Mouse (Mus musculus) intestine, embryonic 15.5 days (tissue): Measurements from ENCODE around the gene Nab2. TPM values are rescaled to one million over a fixed set of nuclear protein-coding genes. Genes with fewer than 3 reads are reported as not detected.

Source experiments
- ATAC-seq: fragments of 200-750 bp; cut with Nextera tagmentation; 2 replicates; pipeline ENCODE4 v1.8.0; 2017; ENCODE audit warnings: moderate TSS enrichment, moderate library complexity
- H3K27ac ChIP-seq: fragments of 300-500 bp; sonication (generic); 2 replicates; pipeline ENCODE4 v1.5.1; 2015; ENCODE audit warnings: mild to moderate bottlenecking, inconsistent platforms
- H3K27me3 ChIP-seq: fragments of 300-500 bp; sonication (generic); replicated peaks from 2 replicates; pipeline ENCODE4 v1.6.1; 2015; ENCODE audit warnings: inconsistent platforms
- H3K36me3 ChIP-seq: fragments of 300-500 bp; sonication (generic); 2 replicates; pipeline ENCODE4 v1.6.1; 2015; ENCODE audit warnings: inconsistent platforms
- H3K4me1 ChIP-seq: fragments of 300-500 bp; sonication (generic); replicated peaks from 2 replicates; pipeline ENCODE4 v1.6.1; 2015; ENCODE audit warnings: inconsistent platforms
- H3K4me2 ChIP-seq: fragments of 300-500 bp; sonication (generic); replicated peaks from 2 replicates; pipeline ENCODE4 v1.6.1; 2015; ENCODE audit warnings: mild to moderate bottlenecking, inconsistent platforms
- H3K4me3 ChIP-seq: fragments of 300-500 bp; sonication (generic); replicated peaks from 2 replicates; pipeline ENCODE4 v1.5.1; 2015; ENCODE audit warnings: inconsistent platforms
- H3K9ac ChIP-seq: fragments of 300-500 bp; sonication (generic); 2 replicates; pipeline ENCODE4 v1.6.1; 2015; ENCODE audit warnings: inconsistent platforms
- H3K9me3 ChIP-seq: fragments of 300-500 bp; sonication (generic); 2 replicates; pipeline ENCODE4 v1.6.1; 2016; ENCODE audit warnings: inconsistent platforms
- WGBS: fragments of 180-500 bp; shearing (Covaris S2); methylation state at CpG from one replicate; pipeline ENCODE4 v1.1.7; 2015; 5-methylcytosine and 5-hydroxymethylcytosine counted together
- polyA plus RNA-seq: library from polyadenylated mRNA; unstranded; fragments of >200 nt; fragmentation: Nextera tagmentation; extraction: Ambion mirVana; gene quantifications from 2 replicates; pipeline ENCODE4 v1.2.1, GENCODE M21; 2015

The Nab2 gene
- polyA plus RNA-seq, 1 experiment from 2014 or later = 8.3 TPM

DNA sequence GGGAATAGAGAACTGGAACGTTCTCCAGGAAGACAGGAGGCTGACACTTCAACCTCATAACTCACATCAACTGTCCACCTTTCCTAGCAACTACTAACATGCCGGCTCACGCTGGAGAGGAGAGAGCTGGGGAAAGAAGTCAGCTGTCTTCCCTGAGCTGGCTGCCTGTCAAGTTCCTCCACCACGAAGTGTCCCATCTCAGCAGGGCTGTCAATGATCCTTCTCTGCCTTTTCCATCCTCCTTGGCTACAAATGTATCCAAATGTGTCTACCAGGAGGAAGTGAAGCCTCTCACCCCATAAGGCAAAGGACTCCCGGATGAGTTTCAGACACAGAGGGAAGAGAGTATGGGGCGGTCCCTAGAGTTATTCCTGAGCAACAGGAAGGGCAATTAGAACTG lies 50.2 kb downstream of the Nab2 start:
- H3K9ac ChIP-seq = no peak overlapping the region
- no peak for ATAC-seq

DNA sequence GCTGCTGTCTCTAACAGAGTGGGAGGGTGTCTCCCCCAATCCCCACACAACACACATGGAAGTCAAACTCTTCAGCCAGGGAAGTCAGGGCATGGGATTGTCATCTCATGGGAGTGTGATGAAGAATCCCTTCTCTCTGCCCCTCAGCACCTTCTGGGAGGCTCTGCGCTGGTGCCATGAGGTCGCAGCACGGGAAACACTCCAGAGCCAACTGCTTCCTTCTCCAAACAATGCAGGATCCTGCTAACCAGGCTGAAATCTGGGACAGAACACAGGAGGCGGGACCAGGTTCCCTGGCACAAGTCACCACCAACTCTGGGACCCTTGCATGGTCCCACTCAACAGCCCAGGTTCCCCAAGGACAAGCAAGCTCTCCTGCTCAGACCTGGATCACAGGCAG lies 51.1 kb downstream of the Nab2 start:
- Histone ChIP-seq H3K36me3 (peaks cover 3% of the 10 kb centered on the region; the same call in 1 of the 2 replicates), H3K27me3 (no peaks in the 10 kb centered on the region), H3K4me2 (peak overlapping the region; percentile 95; the same call in 1 of the 2 replicates), H3K9ac (peak overlapping the region; percentile 24; the same call in 1 of the 2 replicates), H3K4me3 (no peak overlapping the region), H3K4me1 (peaks cover 79% of the 10 kb centered on the region), H3K9me3 (no peaks in the 10 kb centered on the region), H3K27ac (peak overlapping the region; percentile 48; the same call in 1 of the 2 replicates)
- no peak for ATAC-seq
- 52% methylated on average over 4 of the region's 4 CpGs for whole genome bisulfite sequencing

More for the DNA sequence above, 50.2 kb downstream of the Nab2 start:
- WGBS = 24% methylated on average over 6 of the region's 6 CpGs
- Histone ChIP-seq H3K27me3 (no peaks in the 10 kb centered on the region), H3K27ac (peak overlapping the region; percentile 2; the same call in 1 of the 2 replicates), H3K4me3 (peak overlapping the region; percentile 74; the same call in 1 of the 2 replicates), H3K36me3 (no peaks in the 10 kb centered on the region), H3K4me2 (peak overlapping the region; percentile 95), H3K9me3 (no peaks in the 10 kb centered on the region), H3K4me1 (peaks cover 73% of the 10 kb centered on the region)

DNA sequence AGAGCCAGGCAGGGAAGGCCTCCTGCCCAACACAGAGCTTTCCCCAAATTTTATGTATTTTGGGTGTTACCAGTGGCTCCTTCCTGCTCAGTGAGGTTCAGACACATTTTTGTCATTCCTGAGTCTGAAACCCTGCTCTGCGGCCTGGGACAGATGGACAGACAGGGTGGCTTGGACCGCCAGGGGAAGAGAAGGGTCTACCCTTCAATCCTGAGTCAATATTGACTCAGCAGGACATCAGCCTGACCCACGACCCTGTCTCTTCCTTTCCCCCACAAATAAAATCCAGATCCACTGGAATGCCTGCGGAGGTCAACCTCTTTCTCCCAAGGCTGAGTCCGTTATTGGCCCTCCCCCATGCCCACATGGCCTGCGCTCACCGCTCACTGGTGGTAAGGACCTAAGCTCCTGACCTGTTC lies 52.1 kb downstream of the Nab2 start:
- no peak for ATAC-seq
- H3K36me3 ChIP-seq = peaks cover 9% of the 10 kb centered on the region
- H3K27ac ChIP-seq = peak overlapping the region; percentile 76
- H3K9ac ChIP-seq = no peak overlapping the region
- H3K27me3 ChIP-seq = no peaks in the 10 kb centered on the region
- H3K4me1 ChIP-seq = peaks cover 78% of the 10 kb centered on the region
- no peak overlapping the region for H3K4me3 ChIP-seq
- H3K4me2 ChIP-seq = peak overlapping the region; percentile 19; the same call in 1 of the 2 replicates
- no peaks in the 10 kb centered on the region for H3K9me3 ChIP-seq
- 56% methylated on average over 7 of the region's 7 CpGs for WGBS

DNA sequence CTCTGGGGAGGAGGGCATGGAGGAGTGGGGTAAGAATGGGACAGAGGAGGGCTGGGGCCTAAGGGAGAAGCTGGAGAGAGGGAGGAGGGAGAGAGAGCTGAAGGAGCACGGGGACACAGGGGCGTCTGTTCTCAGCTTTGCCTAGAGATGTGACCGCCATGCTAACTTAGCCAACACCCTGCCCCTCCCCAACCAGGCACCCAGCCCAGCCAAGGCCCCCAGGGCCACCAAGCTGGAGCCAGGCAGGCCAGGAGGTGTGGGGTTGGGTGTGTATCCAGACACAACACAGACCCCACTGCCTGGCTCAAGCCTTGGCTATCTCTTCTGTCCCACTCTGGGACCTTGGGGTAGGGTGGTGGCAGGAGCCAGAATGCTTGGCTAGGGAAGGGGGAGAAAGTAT lies 52.8 kb downstream of the Nab2 start:
- no peaks in the 10 kb centered on the region for H3K27me3 ChIP-seq
- ATAC-seq = no peak
- peak overlapping the region; percentile 45; the same call in 1 of the 2 replicates for H3K4me2 ChIP-seq
- no peak overlapping the region for H3K4me3 ChIP-seq
- H3K9me3 ChIP-seq = no peaks in the 10 kb centered on the region
- WGBS = 49% methylated on average over 3 of the region's 3 CpGs
- peaks cover 78% of the 10 kb centered on the region for H3K4me1 ChIP-seq
- H3K9ac ChIP-seq = no peak overlapping the region; the same call in 1 of the 2 replicates
- H3K27ac ChIP-seq = peak overlapping the region; percentile 76
- peaks cover 10% of the 10 kb centered on the region for H3K36me3 ChIP-seq

DNA sequence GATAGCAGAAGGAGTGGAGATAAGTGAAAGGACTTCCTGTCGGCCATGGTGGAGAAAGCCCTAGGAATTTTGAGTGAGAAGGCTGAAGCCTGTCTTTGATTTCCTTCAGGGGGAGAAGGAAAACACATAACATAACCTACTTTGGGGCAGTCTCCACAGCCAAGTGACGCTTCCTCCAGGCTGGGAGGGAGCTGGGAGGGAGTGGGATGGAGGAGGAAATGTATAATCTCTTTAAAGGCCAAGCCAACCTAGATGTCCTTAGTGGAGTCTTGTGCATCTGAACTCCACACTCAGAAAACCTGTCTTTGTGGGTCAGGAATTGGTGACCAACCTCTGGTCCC lies 53.4 kb downstream of the Nab2 start:
- no peak for ATAC-seq
- no peak overlapping the region for H3K4me3 ChIP-seq
- peaks cover 82% of the 10 kb centered on the region for H3K4me1 ChIP-seq
- H3K9me3 ChIP-seq = no peaks in the 10 kb centered on the region
- H3K36me3 ChIP-seq = peaks cover 16% of the 10 kb centered on the region
- no peak overlapping the region for H3K9ac ChIP-seq
- H3K27me3 ChIP-seq = no peaks in the 10 kb centered on the region
- H3K27ac ChIP-seq = peak overlapping the region; percentile 76
- 39% methylated on average over 2 of the region's 2 CpGs for WGBS
- H3K4me2 ChIP-seq = peak overlapping the region; percentile 45

DNA sequence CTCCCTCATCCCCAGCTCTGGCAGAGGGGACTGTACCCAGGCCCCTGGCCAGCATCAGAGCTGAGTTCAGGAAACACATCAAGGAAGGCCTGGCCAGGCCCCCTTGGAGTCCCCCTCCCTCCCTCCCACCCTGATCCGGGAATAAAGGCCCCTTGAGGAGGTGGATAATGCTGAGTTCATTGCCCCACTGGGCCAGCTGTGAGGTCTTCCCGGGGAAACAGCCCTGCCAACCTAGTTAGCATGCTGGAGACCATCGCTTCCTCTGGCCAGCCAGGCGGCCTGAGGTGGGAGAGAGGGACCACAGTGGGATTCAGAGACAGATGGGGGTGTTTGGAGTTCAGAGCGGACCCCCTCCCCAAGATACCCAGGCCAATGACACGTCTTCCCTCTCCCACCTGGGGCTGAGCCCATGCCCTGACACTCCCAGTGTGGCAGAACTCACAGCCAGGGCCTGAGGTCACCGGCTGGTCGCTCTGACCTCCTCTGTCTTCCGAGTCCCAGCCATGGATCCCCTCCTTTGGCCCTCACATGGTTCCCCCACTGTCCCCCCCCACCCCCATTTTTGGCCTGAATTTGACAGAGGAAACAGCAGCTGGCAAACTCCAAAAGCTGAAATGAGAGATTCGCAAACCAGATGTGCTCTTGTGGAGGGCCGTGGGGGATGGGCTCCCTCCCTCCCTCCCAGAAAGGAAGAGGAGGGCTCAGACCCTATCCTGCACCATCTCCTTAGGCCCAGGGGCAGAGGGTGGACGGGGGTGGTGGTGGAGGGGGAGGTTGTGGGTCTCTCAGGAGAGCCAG lies 53.9 kb downstream of the Nab2 start:
- ATAC-seq = 0 out of 2 replicates have a peak, but pooled peaks have one; percentile 24
- H3K4me3 ChIP-seq = 0 out of 2 replicates have a peak overlapping the region, but pooled peaks have one; percentile 8
- H3K4me1 ChIP-seq = peaks cover 82% of the 10 kb centered on the region
- H3K27me3 ChIP-seq = no peaks in the 10 kb centered on the region
- WGBS = 40% methylated on average over 12 of the region's 12 CpGs
- peak overlapping the region; percentile 76 for H3K27ac ChIP-seq
- H3K9ac ChIP-seq = peak overlapping the region; percentile 32; the same call in 1 of the 2 replicates
- peaks cover 17% of the 10 kb centered on the region for H3K36me3 ChIP-seq
- peak overlapping the region; percentile 45 for H3K4me2 ChIP-seq
- no peaks in the 10 kb centered on the region for H3K9me3 ChIP-seq

DNA sequence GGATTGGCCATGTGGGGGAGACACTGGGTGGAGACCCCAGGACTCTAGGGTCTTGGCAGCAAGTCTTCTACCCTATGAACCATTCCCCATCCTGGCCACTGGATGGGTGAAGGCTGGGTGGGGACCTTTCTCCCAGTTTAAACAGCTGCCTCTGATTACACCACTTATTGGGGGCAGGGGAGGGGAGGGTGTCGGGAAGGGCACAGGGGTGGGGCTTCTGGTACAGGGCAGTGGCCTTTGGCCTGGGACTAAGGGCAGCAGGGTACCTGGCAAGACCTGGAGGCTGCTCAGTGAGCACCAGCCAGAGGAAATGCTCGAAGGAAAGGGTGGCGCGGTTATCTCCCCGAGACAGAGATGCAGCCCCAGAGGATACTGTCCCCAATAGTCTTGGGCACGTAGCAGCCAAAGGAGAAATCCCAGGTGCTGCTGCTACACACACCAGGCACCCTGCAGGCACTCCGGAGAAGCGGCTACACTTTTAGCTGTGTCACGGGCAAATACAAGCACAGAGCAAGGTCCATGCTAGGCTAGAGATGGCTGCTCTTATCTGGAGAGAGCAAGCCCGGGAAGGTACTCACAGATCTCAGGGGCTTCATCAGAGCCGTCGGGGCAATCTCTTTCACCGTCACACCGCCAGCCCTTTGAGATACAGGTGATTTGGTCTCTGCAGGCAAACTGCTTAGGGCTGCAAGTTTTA lies 56.1 kb downstream of the Nab2 start:
- peak overlapping the region; percentile 48; the same call in 1 of the 2 replicates for H3K27ac ChIP-seq
- H3K4me2 ChIP-seq = no peak overlapping the region; the same call in 1 of the 2 replicates
- no peak overlapping the region for H3K9ac ChIP-seq
- peaks cover 68% of the 10 kb centered on the region for H3K4me1 ChIP-seq
- no peak overlapping the region for H3K4me3 ChIP-seq
- H3K36me3 ChIP-seq = peaks cover 22% of the 10 kb centered on the region
- WGBS = 73% methylated on average over 14 of the region's 14 CpGs
- H3K9me3 ChIP-seq = no peaks in the 10 kb centered on the region
- H3K27me3 ChIP-seq = no peaks in the 10 kb centered on the region
- peak; percentile 57 for ATAC-seq

Other genes starting within 250 kb of the Nab2 start
- gene Stac3, start 166.9 kb downstream of the Nab2 start, polyA plus RNA-seq = 0.41 and 0.74 TPM in 2 replicates
- gene Ndufa4l2, start 153.6 kb downstream of the Nab2 start, polyA plus RNA-seq = 52.7 and 53.8 TPM in 2 replicates
- 147 and 149 TPM in 2 replicates for gene Shmt2, start 146.1 kb downstream of the Nab2 start, polyA plus RNA-seq
- 4.9 and 5.7 TPM in 2 replicates for gene Nxph4, start 134.0 kb downstream of the Nab2 start, polyA plus RNA-seq
- gene Lrp1, start 47.4 kb downstream of the Nab2 start, polyA plus RNA-seq = 67.2 and 77.1 TPM in 2 replicates
- gene Stat6, start 25.6 kb downstream of the Nab2 start, polyA plus RNA-seq = 37.7 and 39.9 TPM in 2 replicates
- 5.7 and 6.9 TPM in 2 replicates for gene Nemp1, start 1.7 kb downstream of the Nab2 start, polyA plus RNA-seq
- 33.8 and 36.7 TPM in 2 replicates for gene Myo1a, start 36.6 kb upstream of the Nab2 start, polyA plus RNA-seq
- gene Tac2, start 55.9 kb upstream of the Nab2 start, polyA plus RNA-seq = 2.3 and 4.1 TPM in 2 replicates
- gene Zbtb39, start 71.0 kb upstream of the Nab2 start, polyA plus RNA-seq = 2.6 and 2.7 TPM in 2 replicates
- 1.8 and 2.0 TPM in 2 replicates for gene Gpr182, start 83.2 kb upstream of the Nab2 start, polyA plus RNA-seq
- 0.04 TPM in 1 of 2 replicates, not detected in the other for gene Rdh1, start 91.2 kb upstream of the Nab2 start, polyA plus RNA-seq
- gene Rdh16f1, start 91.2 kb upstream of the Nab2 start, polyA plus RNA-seq = 0.19 TPM in 1 of 2 replicates, not detected in the other
- 0.13 TPM in 1 of 2 replicates, not detected in the other for gene Rdh9, start 107.8 kb upstream of the Nab2 start, polyA plus RNA-seq
- not detected in 2 replicates for gene Rdh16, start 132.6 kb upstream of the Nab2 start, polyA plus RNA-seq
- not detected in 2 replicates for gene Rdh19, start 181.4 kb upstream of the Nab2 start, polyA plus RNA-seq
- 0.19 and 0.34 TPM in 2 replicates for gene Rdh16f2, start 197.9 kb upstream of the Nab2 start, polyA plus RNA-seq
- gene Rdh7, start 220.2 kb upstream of the Nab2 start, polyA plus RNA-seq = 0.35 and 0.63 TPM in 2 replicates
- gene Sdr9c7, start 229.9 kb upstream of the Nab2 start, polyA plus RNA-seq = 0.16 and 0.26 TPM in 2 replicates